Mouse (Mus musculus) testis, postnatal 14 days (tissue): ENCODE measurements around the gene Bcap29.
"Not testable (repeated sequence)": the region's sequence is repeated elsewhere in the genome, so short reads cannot be mapped to it uniquely, and the experiment has no call there.

ENCODE experiments used
- DNase-seq: peaks from one replicate; pipeline ENCODE4 v3.0.0; 2021; ENCODE audit warnings: low spot score

The Bcap29 gene

GRCm38 (mm10) chr12:31634343-31635239 lies at the start of gene Bcap29:
Gene Bcap29, minus strand, starts transcription at chr12:31634658.
- peak; percentile 84 for DNase-seq

- DNase-seq = no peak
Observed at GRCm38 (mm10) chr12:31667187-31667586, 32.7 kb upstream of the Bcap29 start.

GRCm38 (mm10) chr12:31665999-31666398 lies 31.5 kb upstream of the Bcap29 start:
- DNase-seq = no peak

GRCm38 (mm10) chr12:31656841-31657240 lies 22.4 kb upstream of the Bcap29 start:
- no peak for DNase-seq

- no peak for DNase-seq
Observed at GRCm38 (mm10) chr12:31654965-31655477, 20.6 kb upstream of the Bcap29 start.

GRCm38 (mm10) chr12:31654197-31654964 lies 19.9 kb upstream of the Bcap29 start, which contains the start of the genes Dus4l and Cog5:
Gene Dus4l, minus strand, starts transcription at chr12:31654826.
Gene Cog5, plus strand, starts transcription at chr12:31654869.
- DNase-seq = peak; percentile 95

GRCm38 (mm10) chr12:31653611-31654010 lies 19.2 kb upstream of the Bcap29 start:
- no peak for DNase-seq

- DNase-seq = no peak
Observed at GRCm38 (mm10) chr12:31635240-31635607, 766 bp upstream of the Bcap29 start.

- DNase-seq = peak; percentile 28
Observed at GRCm38 (mm10) chr12:31633970-31634342, 502 bp downstream of the Bcap29 start.

GRCm38 (mm10) chr12:31628396-31628795 lies 6.1 kb downstream of the Bcap29 start:
- DNase-seq = not testable (repeated sequence)

GRCm38 (mm10) chr12:31625016-31625415 lies 9.4 kb downstream of the Bcap29 start:
- DNase-seq = no peak

GRCm38 (mm10) chr12:31620106-31620505 lies 14.4 kb downstream of the Bcap29 start:
- DNase-seq = no peak

GRCm38 (mm10) chr12:31613353-31613752 lies 21.1 kb downstream of the Bcap29 start:
- no peak for DNase-seq

- DNase-seq = no peak
Observed at GRCm38 (mm10) chr12:31608138-31608537, 26.3 kb downstream of the Bcap29 start.

- DNase-seq = no peak
Observed at GRCm38 (mm10) chr12:31604894-31605293, 29.6 kb downstream of the Bcap29 start.

- no peak for DNase-seq
Observed at GRCm38 (mm10) chr12:31603586-31603985, 30.9 kb downstream of the Bcap29 start.

- no peak for DNase-seq
Observed at GRCm38 (mm10) chr12:31594296-31594695, 40.2 kb downstream of the Bcap29 start.

GRCm38 (mm10) chr12:31592011-31592410 lies 42.4 kb downstream of the Bcap29 start:
- no peak for DNase-seq

GRCm38 (mm10) chr12:31583726-31584125 lies 50.7 kb downstream of the Bcap29 start:
- DNase-seq = no peak

GRCm38 (mm10) chr12:31582081-31582480 lies 52.4 kb downstream of the Bcap29 start:
- DNase-seq = no peak

GRCm38 (mm10) chr12:31581319-31581810 lies 53.1 kb downstream of the Bcap29 start:
- no peak for DNase-seq

GRCm38 (mm10) chr12:31580634-31581318 lies 53.7 kb downstream of the Bcap29 start:
- no peak for DNase-seq
